Mouse (Mus musculus) thymus, adult 2 months (tissue): ENCODE results near the gene Atxn1. TPM values are rescaled to one million over a fixed set of nuclear protein-coding genes. Genes with fewer than 3 reads are reported as not detected.

ENCODE experiments used
- DNase-seq: peaks from one replicate; pipeline ENCODE4 v3.0.0; 2021
- H3K27ac ChIP-seq: fragments of 200-500 bp; 2 replicates; pipeline ENCODE4 v1.5.1; 2012; ENCODE audit warnings: low read length, control low read depth; ENCODE audit not compliant: control insufficient read depth, insufficient read depth
- H3K27me3 ChIP-seq: fragments of 200-500 bp; 2 replicates; pipeline ENCODE4 v1.6.1; 2012; ENCODE audit warnings: mild to moderate bottlenecking, low read length, moderate library complexity, mixed read lengths; ENCODE audit not compliant: control insufficient read depth, insufficient read depth
- H3K36me3 ChIP-seq: fragments of 200-500 bp; 2 replicates; pipeline ENCODE4 v1.6.1; 2012; ENCODE audit warnings: mild to moderate bottlenecking, low read length, moderate library complexity; ENCODE audit not compliant: control insufficient read depth, insufficient read depth
- H3K4me1 ChIP-seq: fragments of 200-500 bp; replicated peaks from 2 replicates; pipeline ENCODE4 v1.6.1; 2012; ENCODE audit warnings: low read length; ENCODE audit not compliant: control insufficient read depth, insufficient read depth
- H3K4me3 ChIP-seq: fragments of 200-500 bp; 2 replicates; pipeline ENCODE4 v1.5.1; 2012; ENCODE audit warnings: mild to moderate bottlenecking, low read length, control low read depth, moderate library complexity; ENCODE audit not compliant: control insufficient read depth, insufficient read depth
- CTCF ChIP-seq: fragments of 200-500 bp; IDR thresholded peaks from 2 replicates; pipeline ENCODE4 v1.5.1; 2012; ENCODE audit warnings: mild to moderate bottlenecking, control low read depth, low read length, moderate library complexity, borderline replicate concordance; ENCODE audit not compliant: control insufficient read depth, poor library complexity, insufficient read depth; ENCODE audit errors: extremely low read depth
- POLR2A ChIP-seq: fragments of 200-500 bp; IDR thresholded peaks from 2 replicates; pipeline ENCODE4 v1.6.1; 2012; ENCODE audit warnings: mild to moderate bottlenecking, low read length, control low read depth, moderate library complexity; ENCODE audit not compliant: control insufficient read depth, poor library complexity, insufficient read depth; ENCODE audit errors: extremely low read depth
- WGBS: fragments of 180-500 bp; shearing (Covaris S2); methylation state at CpG from one replicate; pipeline ENCODE4 v1.1.7; 2018; 5-methylcytosine and 5-hydroxymethylcytosine counted together
- polyA plus RNA-seq: library from polyadenylated mRNA; depleted of rRNA; stranded (reverse); fragments of >200 nt; gene quantifications from 2 replicates; pipeline ENCODE4 v1.2.3, GENCODE M21; 2012

The Atxn1 gene
- polyA plus RNA-seq, 1 experiment = 13.5 TPM

GRCm38 (mm10) chr13:45861885-45862605, 102.8 kb downstream of the Atxn1 start:
- peaks cover 13% of the 10 kb centered on the region for H3K4me1 ChIP-seq
- H3K27ac ChIP-seq = no peak overlapping the region

GRCm38 (mm10) chr13:45861098-45861580, 103.7 kb downstream of the Atxn1 start:
- no peak for DNase-seq
- Histone ChIP-seq H3K4me3 (no peak overlapping the region), H3K27me3 (no peaks in the 10 kb centered on the region), H3K4me1 (peaks cover 13% of the 10 kb centered on the region), H3K27ac (no peak overlapping the region), H3K36me3 (no peaks in the 10 kb centered on the region)
- TF ChIP-seq CTCF (no peak), POLR2A (no peak)
- 97% methylated on average over 10 of the region's 10 CpGs for WGBS

More at GRCm38 (mm10) chr13:45861885-45862605, 102.8 kb downstream of the Atxn1 start:
- no peak overlapping the region for H3K4me3 ChIP-seq
- DNase-seq = no peak
- TF ChIP-seq CTCF = no peak
- no peak for TF ChIP-seq POLR2A
- WGBS = 91% methylated on average over 13 of the region's 13 CpGs
- H3K36me3 ChIP-seq = no peaks in the 10 kb centered on the region
- H3K27me3 ChIP-seq = no peaks in the 10 kb centered on the region

- H3K4me3 ChIP-seq = no peak overlapping the region
- H3K36me3 ChIP-seq = no peaks in the 10 kb centered on the region
- 83% methylated on average over 12 of the region's 12 CpGs for WGBS
- no peak for TF ChIP-seq CTCF
- TF ChIP-seq POLR2A = no peak
- no peaks in the 10 kb centered on the region for H3K27me3 ChIP-seq
- no peak overlapping the region for H3K27ac ChIP-seq
- H3K4me1 ChIP-seq = peaks cover 13% of the 10 kb centered on the region
- no peak for DNase-seq
Observed at GRCm38 (mm10) chr13:45859081-45859709, 105.6 kb downstream of the Atxn1 start.

GRCm38 (mm10) chr13:45857416-45857815, 107.4 kb downstream of the Atxn1 start:
- 98% methylated on average over 8 of the region's 8 CpGs for WGBS
- H3K36me3 ChIP-seq = no peaks in the 10 kb centered on the region

GRCm38 (mm10) chr13:45854531-45854930, 110.3 kb downstream of the Atxn1 start:
- H3K36me3 ChIP-seq = no peaks in the 10 kb centered on the region
- no peak overlapping the region for H3K27ac ChIP-seq
- H3K4me1 ChIP-seq = peaks cover 10% of the 10 kb centered on the region
- H3K27me3 ChIP-seq = no peaks in the 10 kb centered on the region
- H3K4me3 ChIP-seq = no peak overlapping the region
- no peak for TF ChIP-seq POLR2A
- TF ChIP-seq CTCF = no peak
- no peak for DNase-seq
- WGBS = 94% methylated on average over 5 of the region's 5 CpGs

More at GRCm38 (mm10) chr13:45857416-45857815, 107.4 kb downstream of the Atxn1 start:
- no peak for DNase-seq
- Histone ChIP-seq H3K27ac (no peak overlapping the region), H3K4me3 (no peak overlapping the region), H3K27me3 (no peaks in the 10 kb centered on the region), H3K4me1 (peaks cover 9% of the 10 kb centered on the region)
- TF ChIP-seq POLR2A (no peak), CTCF (no peak)

- no peak for DNase-seq
- WGBS = 91% methylated on average over 6 of the region's 6 CpGs
- H3K4me1 ChIP-seq = peaks cover 9% of the 10 kb centered on the region
- H3K4me3 ChIP-seq = no peak overlapping the region
- TF ChIP-seq CTCF (no peak), POLR2A (no peak)
- no peaks in the 10 kb centered on the region for H3K36me3 ChIP-seq
- H3K27ac ChIP-seq = no peak overlapping the region
- H3K27me3 ChIP-seq = no peaks in the 10 kb centered on the region
Observed at GRCm38 (mm10) chr13:45853691-45854090, 111.1 kb downstream of the Atxn1 start.
